Mouse (Mus musculus): ENCODE data around the gene Fau.

Gene Fau

GRCm38 (mm10) chr19:6070571-6071250 is 13.1 kb downstream of the Fau start:
- DNase-seq (ENCODE audit: low spot score in 2 of 2): no peak

DNA sequence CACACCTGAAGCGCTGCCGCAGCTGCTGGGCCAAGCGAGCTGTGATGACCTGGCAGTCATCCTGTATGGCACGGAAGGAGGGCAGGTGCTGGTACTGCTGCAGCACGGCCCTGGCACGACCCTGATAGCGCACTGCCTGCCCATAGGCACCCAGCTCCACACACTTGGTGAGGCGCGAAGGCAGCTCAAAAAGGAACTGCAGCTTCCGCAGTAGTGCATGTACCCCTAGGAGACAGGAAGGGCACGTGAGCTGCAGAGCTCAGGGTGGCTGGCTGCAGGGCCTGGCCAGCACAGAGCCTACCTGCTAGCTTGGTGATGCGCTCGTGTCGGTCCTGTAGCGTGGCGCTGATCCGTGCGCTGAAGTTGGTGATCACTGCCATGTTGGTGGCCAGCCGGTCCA is 13.6 kb downstream of the Fau start:
- DNase-seq (ENCODE audit: low spot score in 2 of 2): no peak

GRCm38 (mm10) chr19:6073889-6074288 is 16.2 kb downstream of the Fau start:
- DNase-seq (ENCODE audit: low spot score in 2 of 2): no peak

DNA sequence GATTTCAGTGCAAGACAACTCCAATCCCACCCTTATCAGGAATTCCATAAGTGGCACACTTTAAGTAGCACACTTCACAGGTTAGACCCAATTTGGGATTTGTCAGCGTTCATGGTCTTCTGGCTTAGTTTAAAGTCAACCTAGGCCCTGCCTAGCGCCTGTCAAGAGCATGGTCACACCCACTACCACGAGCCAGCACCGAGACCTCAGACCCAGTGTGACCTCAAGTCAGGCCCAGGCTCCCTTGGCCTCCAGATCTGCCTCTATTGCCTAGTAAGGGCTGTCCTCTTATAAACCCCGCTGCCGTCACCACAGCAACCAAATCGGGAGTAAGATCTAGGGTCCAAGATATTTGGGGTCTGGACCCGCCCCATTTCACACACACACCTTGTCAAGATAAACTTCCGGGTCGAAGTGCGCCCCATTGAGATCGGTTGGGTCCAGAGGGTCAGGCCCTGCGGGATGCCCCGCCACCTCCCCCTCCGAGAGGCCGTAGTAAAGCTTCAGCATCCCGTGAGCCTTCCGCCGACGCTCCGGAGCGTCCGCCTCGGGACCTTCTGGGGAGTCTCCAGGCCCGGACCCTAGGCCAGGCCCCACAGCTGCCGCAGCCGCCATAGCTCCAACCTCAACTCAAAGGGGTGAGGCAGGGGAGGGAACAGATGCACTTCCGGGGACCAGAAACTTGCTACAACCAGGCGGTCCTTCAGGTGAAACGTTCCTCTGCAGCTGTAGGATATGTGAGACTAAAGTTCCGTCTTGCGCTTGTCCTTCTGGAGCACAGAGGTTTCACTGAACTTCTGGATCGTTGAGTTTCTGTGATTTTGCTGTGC is 19.1 kb downstream of the Fau start, which contains the start of gene Vps51:
TSS of gene Vps51 (minus strand) at position 668 of the 830 bp plus-strand sequence.
- peak; percentile 79 to 81 for DNase-seq (ENCODE audit: low spot score in 2 of 2)

GRCm38 (mm10) chr19:6079983-6080480 is 22.4 kb downstream of the Fau start, which contains the start of gene Tmem262:
TSS of gene Tmem262 (plus strand) at chr19:6080033.
- DNase-seq (ENCODE audit: low spot score in 2 of 2): no peak

DNA sequence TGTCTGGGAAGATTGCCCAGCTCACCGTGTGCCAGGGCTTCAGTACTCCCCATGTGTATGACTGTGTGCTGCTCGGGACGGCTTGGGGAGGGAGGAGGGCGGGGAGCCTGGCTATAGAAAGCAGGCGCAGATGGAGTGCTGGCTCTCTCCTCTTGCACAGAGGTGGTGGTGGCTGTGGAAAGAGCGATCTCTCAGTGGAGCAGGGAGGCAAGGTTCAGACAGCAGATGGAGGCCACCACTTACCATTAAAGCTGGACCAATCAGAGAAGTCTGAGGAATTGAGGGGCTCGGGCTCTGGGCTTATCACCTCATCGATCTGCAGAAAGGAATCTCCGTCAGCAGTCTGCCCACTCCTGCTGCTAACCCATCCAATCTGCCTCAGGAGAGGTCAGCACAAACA is 24.5 kb downstream of the Fau start, which contains the start of gene Gm28374:
TSS of gene Gm28374 (minus strand) at position 101 of the 400 bp plus-strand sequence.
- DNase-seq (ENCODE audit: low spot score in 2 of 2): no peak

- peak; percentile 94 to 96 for DNase-seq (ENCODE audit: low spot score in 2 of 2)
These were observed 27.0 kb downstream of the Fau start, which contains the start of the genes Zfpl1 and Cdca5 for GRCm38 (mm10) chr19:6084478-6085248. TSS of gene Zfpl1 (minus strand) at chr19:6084956. TSS of gene Cdca5 (plus strand) at chr19:6084983.

- DNase-seq (ENCODE audit: low spot score in 2 of 2): peak; percentile 52 to 55
These were observed 27.8 kb downstream of the Fau start for GRCm38 (mm10) chr19:6085417-6085879.

GRCm38 (mm10) chr19:6088841-6089240 is 31.2 kb downstream of the Fau start:
- DNase-seq (ENCODE audit: low spot score in 2 of 2): no peak

- DNase-seq (ENCODE audit: low spot score in 2 of 2): no peak
These were observed 36.5 kb downstream of the Fau start, which contains the start of gene AC131692.1 for GRCm38 (mm10) chr19:6094119-6094518. TSS of gene AC131692.1 (plus strand) at chr19:6094419.

GRCm38 (mm10) chr19:6097847-6098246 is 40.2 kb downstream of the Fau start:
- DNase-seq (ENCODE audit: low spot score in 2 of 2): no peak

GRCm38 (mm10) chr19:6101186-6101585 is 43.5 kb downstream of the Fau start:
- DNase-seq (ENCODE audit: low spot score in 2 of 2): no peak

DNA sequence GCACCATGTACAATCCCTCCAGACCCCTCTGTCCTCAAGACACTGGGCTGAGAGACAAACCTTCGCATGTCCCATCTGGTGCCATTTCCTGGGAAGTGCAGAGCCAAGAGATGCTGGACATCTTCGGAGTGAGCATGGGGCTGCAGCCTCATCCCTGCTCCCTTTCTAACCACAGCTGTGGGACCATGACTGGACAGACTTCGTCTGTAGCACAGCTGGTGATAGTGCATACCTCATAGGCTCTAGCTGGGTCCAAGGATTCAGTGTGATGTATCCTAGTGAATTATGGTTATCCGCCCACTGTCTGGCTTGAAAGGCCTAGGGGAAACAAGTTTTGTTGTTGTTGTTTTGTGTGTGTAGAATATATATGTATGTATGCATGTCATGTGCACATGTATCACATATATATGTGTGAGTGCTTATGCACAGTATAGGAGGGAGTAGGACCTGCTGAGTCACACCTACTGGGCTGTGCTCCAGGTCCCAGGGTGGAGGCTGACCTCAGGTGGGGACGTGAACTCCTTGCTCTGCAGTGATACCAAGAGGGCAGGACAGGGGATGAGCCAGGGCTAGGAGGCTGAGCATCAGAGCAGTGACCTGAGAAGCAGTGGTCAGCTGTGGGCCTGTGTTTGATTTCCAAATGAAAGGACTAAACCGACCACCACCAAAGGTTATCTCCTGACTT is 44.7 kb downstream of the Fau start:
- DNase-seq (ENCODE audit: low spot score in 2 of 2): no peak

DNA sequence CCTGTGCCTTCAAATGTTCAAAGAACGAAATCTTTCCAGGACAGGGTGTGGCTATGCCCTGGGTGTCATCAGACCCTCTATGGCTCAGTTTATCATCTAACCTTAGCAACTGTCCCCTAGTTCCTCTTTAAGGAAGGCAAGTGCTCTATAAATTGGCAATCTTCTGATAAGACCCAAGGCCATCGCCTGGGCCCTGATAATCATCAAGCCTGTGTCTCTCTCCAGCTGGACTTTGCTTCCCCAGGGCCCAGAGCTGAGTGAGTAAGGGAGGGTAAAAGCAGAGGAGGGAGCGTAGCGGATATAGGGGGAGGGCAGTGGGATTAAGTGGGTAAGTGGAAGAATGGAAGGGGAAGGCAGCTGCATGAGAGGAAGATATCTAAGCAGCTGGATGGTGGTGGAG is 46.8 kb downstream of the Fau start:
- no peak for DNase-seq (ENCODE audit: low spot score in 2 of 2)

- no peak for DNase-seq (ENCODE audit: low spot score in 2 of 2)
These were observed 47.9 kb downstream of the Fau start, which contains the start of gene Naaladl1 for GRCm38 (mm10) chr19:6105586-6105985. TSS of gene Naaladl1 (plus strand) at chr19:6105782.
